In the genomic region with DNA sequence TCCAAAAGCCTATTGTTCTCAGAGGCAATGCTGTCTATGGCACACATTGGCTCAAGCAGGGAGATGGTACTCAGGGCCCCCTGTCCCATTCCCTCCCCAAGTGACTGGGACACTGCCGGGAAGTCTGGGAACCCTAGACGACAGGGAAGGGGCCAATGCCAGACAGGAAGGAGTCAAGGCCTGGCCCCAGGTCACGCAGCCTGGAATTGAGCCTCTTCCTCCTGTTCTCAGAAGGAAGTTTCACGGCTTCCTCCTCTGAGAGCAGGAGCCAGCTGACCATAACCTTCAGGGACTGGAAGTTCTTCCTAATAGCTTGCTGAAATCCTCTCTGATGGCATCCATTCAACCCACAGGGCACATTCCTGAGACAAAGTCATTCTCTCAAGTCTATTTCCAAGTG, we compare ENCODE assay signal across 13 mouse cellular contexts. TPM values are rescaled to one million over a fixed set of nuclear protein-coding genes. Genes with fewer than 3 reads are reported as not detected.
A peak's percentile ranks its signal among the peaks of the same experiment; 100 is the strongest.
DNase-seq lines count a peak whose midpoint lies in the region; ATAC-seq and TF ChIP-seq lines count a peak whose summit lies in the region.
"Had no signal": no experiment of that assay in that cellular context is flagged by ENCODE, and none has a peak within 500 bp of the region (broad histone marks: within the 10 kb centered on the region; RNA-seq: fewer than 3 reads in every experiment).

No protein-coding gene starts in this region.

- no peak for ATAC-seq in midbrain, embryonic 11.5 days (ENCODE audit: low FRiP score)
- no peak for ATAC-seq in midbrain, embryonic 14.5 days (ENCODE audit: low FRiP score, low TSS enrichment)
- ATAC-seq in intestine, embryonic 16.5 days = no peak
- 0 out of 2 replicates have a peak, but pooled peaks have one; percentile 13 for ATAC-seq in liver, embryonic 12.5 days
- no peak for ATAC-seq in stomach, embryonic 15.5 days (ENCODE audit: insufficient read depth, low FRiP score, low read depth)
- ATAC-seq in activated CD4-positive, CD25-positive, alpha-beta regulatory T cell, adult 4 months = no peak
- ATAC-seq: midbrain, embryonic 15.5 days had no signal

- no peaks in the 10 kb centered on the region for H3K9me3 ChIP-seq in midbrain, embryonic 11.5 days (ENCODE audit: control insufficient read depth, low read length)
- H3K9me3 ChIP-seq in midbrain, embryonic 14.5 days (ENCODE audit: control insufficient read depth, low read length) = no peaks in the 10 kb centered on the region
- no peaks in the 10 kb centered on the region for H3K9me3 ChIP-seq in intestine, embryonic 16.5 days (ENCODE audit: control insufficient read depth, low read length)
- H3K9me3 ChIP-seq in liver, embryonic 12.5 days (replicated peaks) = no peaks in the 10 kb centered on the region
- H3K9me3 ChIP-seq in stomach, embryonic 15.5 days = no peaks in the 10 kb centered on the region
- H3K9me3 ChIP-seq: midbrain, embryonic 15.5 days had no signal

- H3K4me3 ChIP-seq in midbrain, embryonic 11.5 days (ENCODE audit: low read depth, low read length) = no peak overlapping the region
- H3K4me3 ChIP-seq in midbrain, embryonic 14.5 days (replicated peaks; ENCODE audit: low read depth, low read length) = no peak overlapping the region
- H3K4me3 ChIP-seq in intestine, embryonic 16.5 days (ENCODE audit: low read length) = no peak overlapping the region
- no peak overlapping the region for H3K4me3 ChIP-seq in liver, embryonic 12.5 days
- H3K4me3 ChIP-seq in stomach, embryonic 15.5 days (replicated peaks) = no peak overlapping the region
- no peak overlapping the region for H3K4me3 ChIP-seq in thymus, adult 2 months (ENCODE audit: control insufficient read depth, insufficient read depth, low read length)
- no peak overlapping the region for H3K4me3 ChIP-seq in left cerebral cortex, adult 2 months
- H3K4me3 ChIP-seq: midbrain, embryonic 15.5 days had no signal

- intact Hi-C loops in left cerebral cortex, adult 2 months (cut with DNase I) = no loop called here

- 80% methylated on average over 4 of the region's 4 CpGs for WGBS in midbrain, embryonic 11.5 days
- 77% methylated on average over 4 of the region's 4 CpGs for WGBS in midbrain, embryonic 14.5 days
- 74% methylated on average over 4 of the region's 4 CpGs for WGBS in intestine, embryonic 16.5 days
- WGBS in liver, embryonic 12.5 days (ENCODE audit: insufficient replicate concordance) = 56% methylated on average over 4 of the region's 4 CpGs
- WGBS in stomach, embryonic 15.5 days = 60% methylated on average over 4 of the region's 4 CpGs
- WGBS in thymus, adult 2 months = 88% methylated on average over 4 of the region's 4 CpGs

- H3K27me3 ChIP-seq in midbrain, embryonic 11.5 days (ENCODE audit: control insufficient read depth, insufficient read depth, low read length) = no peaks in the 10 kb centered on the region
- H3K27me3 ChIP-seq in midbrain, embryonic 14.5 days (ENCODE audit: control insufficient read depth, insufficient read depth, low read length) = no peaks in the 10 kb centered on the region
- no peaks in the 10 kb centered on the region for H3K27me3 ChIP-seq in intestine, embryonic 16.5 days (replicated peaks; ENCODE audit: control insufficient read depth, insufficient read depth, low read length)
- no peaks in the 10 kb centered on the region for H3K27me3 ChIP-seq in liver, embryonic 12.5 days (replicated peaks)
- H3K27me3 ChIP-seq in stomach, embryonic 15.5 days (replicated peaks) = no peaks in the 10 kb centered on the region
- no peaks in the 10 kb centered on the region for H3K27me3 ChIP-seq in thymus, adult 2 months (ENCODE audit: control insufficient read depth, insufficient read depth, low read length)
- H3K27me3 ChIP-seq: midbrain, embryonic 15.5 days had no signal

- no peak overlapping the region for H3K9ac ChIP-seq in midbrain, embryonic 11.5 days (ENCODE audit: low read length)
- H3K9ac ChIP-seq in midbrain, embryonic 14.5 days (replicated peaks; ENCODE audit: low read length) = no peak overlapping the region
- no peak overlapping the region for H3K9ac ChIP-seq in intestine, embryonic 16.5 days (ENCODE audit: low read depth, low read length)
- H3K9ac ChIP-seq in liver, embryonic 12.5 days = no peak overlapping the region
- no peak overlapping the region for H3K9ac ChIP-seq in stomach, embryonic 15.5 days
- H3K9ac ChIP-seq: midbrain, embryonic 15.5 days had no signal

- no peak overlapping the region for H3K4me2 ChIP-seq in midbrain, embryonic 11.5 days
- no peak overlapping the region for H3K4me2 ChIP-seq in midbrain, embryonic 14.5 days (ENCODE audit: low read length)
- no peak overlapping the region for H3K4me2 ChIP-seq in intestine, embryonic 16.5 days (ENCODE audit: low read depth, low read length)
- no peak overlapping the region for H3K4me2 ChIP-seq in liver, embryonic 12.5 days
- H3K4me2 ChIP-seq in stomach, embryonic 15.5 days = no peak overlapping the region
- H3K4me2 ChIP-seq: midbrain, embryonic 15.5 days had no signal

- DNase-seq in midbrain, embryonic 11.5 days (ENCODE audit: low spot score, missing footprints) = peak; percentile 76
- no peak for DNase-seq in midbrain, embryonic 14.5 days
- DNase-seq in thymus, adult 2 months = no peak
- DNase-seq in left cerebral cortex, adult 2 months (ENCODE audit: extremely low spot score in 1 of 2, low spot score in 2 of 2) = no peak
- DNase-seq: gastrocnemius, postnatal 10 days; right cerebral cortex, adult 18-20 months; thymus, postnatal 25 days had no signal

- TF ChIP-seq POLR2A in thymus, adult 2 months (IDR thresholded peaks at IDR 0.05; ENCODE audit: control insufficient read depth, extremely low read depth, insufficient read depth, low read length, poor library complexity) = no peak

- no peaks in the 10 kb centered on the region for H3K4me1 ChIP-seq in midbrain, embryonic 11.5 days (ENCODE audit: control insufficient read depth, insufficient read depth, low read length)
- no peaks in the 10 kb centered on the region for H3K4me1 ChIP-seq in midbrain, embryonic 14.5 days (ENCODE audit: control insufficient read depth, insufficient read depth, low read length)
- H3K4me1 ChIP-seq in intestine, embryonic 16.5 days (ENCODE audit: control insufficient read depth, insufficient read depth, low read length) = peaks cover 30% of the 10 kb centered on the region
- peaks cover 46% of the 10 kb centered on the region for H3K4me1 ChIP-seq in liver, embryonic 12.5 days
- peaks cover 35% of the 10 kb centered on the region for H3K4me1 ChIP-seq in stomach, embryonic 15.5 days
- peaks cover 18% of the 10 kb centered on the region for H3K4me1 ChIP-seq in thymus, adult 2 months (replicated peaks; ENCODE audit: control insufficient read depth, insufficient read depth, low read length)
- H3K4me1 ChIP-seq: midbrain, embryonic 15.5 days had no signal

- no peak for TF ChIP-seq CTCF in thymus, adult 2 months (IDR thresholded peaks at IDR 0.05; ENCODE audit: borderline replicate concordance, control insufficient read depth, extremely low read depth, insufficient read depth, low read length, poor library complexity)
- TF ChIP-seq CTCF in left cerebral cortex, adult 2 months (IDR thresholded peaks at IDR 0.05) = no peak

- no peak overlapping the region for H3K27ac ChIP-seq in midbrain, embryonic 11.5 days (ENCODE audit: low read depth, low read length)
- H3K27ac ChIP-seq in midbrain, embryonic 14.5 days (replicated peaks; ENCODE audit: low read depth, low read length) = no peak overlapping the region
- peak overlapping the region; percentile 79 for H3K27ac ChIP-seq in intestine, embryonic 16.5 days (ENCODE audit: low read length)
- peak overlapping the region; percentile 39 for H3K27ac ChIP-seq in liver, embryonic 12.5 days
- peak overlapping the region; percentile 81 for H3K27ac ChIP-seq in stomach, embryonic 15.5 days
- H3K27ac ChIP-seq in thymus, adult 2 months (ENCODE audit: control insufficient read depth, insufficient read depth, low read length) = no peak overlapping the region
- no peak overlapping the region for H3K27ac ChIP-seq in left cerebral cortex, adult 2 months
- H3K27ac ChIP-seq: midbrain, embryonic 15.5 days had no signal

- no peaks in the 10 kb centered on the region for H3K36me3 ChIP-seq in midbrain, embryonic 11.5 days (ENCODE audit: control insufficient read depth, insufficient read depth, low read length)
- no peaks in the 10 kb centered on the region for H3K36me3 ChIP-seq in midbrain, embryonic 14.5 days (ENCODE audit: control insufficient read depth, insufficient read depth, low read length)
- no peaks in the 10 kb centered on the region for H3K36me3 ChIP-seq in intestine, embryonic 16.5 days (ENCODE audit: control insufficient read depth, insufficient read depth, low read length)
- H3K36me3 ChIP-seq in liver, embryonic 12.5 days = peaks cover 52% of the 10 kb centered on the region
- H3K36me3 ChIP-seq in stomach, embryonic 15.5 days = no peaks in the 10 kb centered on the region
- H3K36me3 ChIP-seq in thymus, adult 2 months (ENCODE audit: control insufficient read depth, insufficient read depth, low read length) = no peaks in the 10 kb centered on the region
- H3K36me3 ChIP-seq: midbrain, embryonic 15.5 days had no signal

RNA-seq across cellular contexts. Expression of a gene that starts 29.6 kb away (rescaled TPM):
- 6.3 TPM in 2 replicates for polyA plus RNA-seq in midbrain, embryonic 11.5 days (2014; fragmentation: Nextera tagmentation; extraction: Ambion mirVana)
- polyA plus RNA-seq in midbrain, embryonic 14.5 days (2014; fragmentation: Nextera tagmentation; extraction: Ambion mirVana) = 2.8 and 5.6 TPM in 2 replicates
- polyA plus RNA-seq in intestine, embryonic 16.5 days (2015; fragmentation: Nextera tagmentation; extraction: Ambion mirVana) = 13.9 and 14.6 TPM in 2 replicates
- 12.7 and 13.0 TPM in 2 replicates for polyA plus RNA-seq in liver, embryonic 12.5 days (2016; fragmentation: Nextera tagmentation; extraction: Ambion mirVana)
- polyA plus RNA-seq in stomach, embryonic 15.5 days (2015; fragmentation: Nextera tagmentation; extraction: Ambion mirVana) = 26.7 and 28.6 TPM in 2 replicates
- 22.4 and 33.0 TPM in 2 replicates for polyA plus RNA-seq in thymus, adult 2 months (2012; rRNA removed)
- 1 to 10 TPM; 2.6 to 4.0 TPM for total RNA-seq in left cerebral cortex, adult 2 months (2021)
- polyA plus RNA-seq in activated CD4-positive, CD25-positive, alpha-beta regulatory T cell, adult 4 months (2017; shearing (Covaris generic)) = 10 to 100 TPM; 19.3 to 23.3 TPM

RNA-seq across cellular contexts. Expression of a gene that starts 36.5 kb away (rescaled TPM):
- not detected in 2 replicates for polyA plus RNA-seq in midbrain, embryonic 11.5 days (2014; fragmentation: Nextera tagmentation; extraction: Ambion mirVana)
- not detected in 2 replicates for polyA plus RNA-seq in midbrain, embryonic 14.5 days (2014; fragmentation: Nextera tagmentation; extraction: Ambion mirVana)
- not detected in 2 replicates for polyA plus RNA-seq in intestine, embryonic 16.5 days (2015; fragmentation: Nextera tagmentation; extraction: Ambion mirVana)
- polyA plus RNA-seq in liver, embryonic 12.5 days (2016; fragmentation: Nextera tagmentation; extraction: Ambion mirVana) = not detected in 2 replicates
- polyA plus RNA-seq in stomach, embryonic 15.5 days (2015; fragmentation: Nextera tagmentation; extraction: Ambion mirVana) = not detected in 2 replicates
- polyA plus RNA-seq in thymus, adult 2 months (2012; rRNA removed) = not detected in 2 replicates
- total RNA-seq in left cerebral cortex, adult 2 months (2021) = not detected
- not detected for polyA plus RNA-seq in activated CD4-positive, CD25-positive, alpha-beta regulatory T cell, adult 4 months (2017; shearing (Covaris generic))
- total RNA-seq: gastrocnemius, postnatal 10 days; layer of hippocampus, postnatal 10 days had no signal
- polyA plus RNA-seq: midbrain, embryonic 15.5 days had no signal

Comparison
In these comparisons a context has a peak if more than half of its experiments do, and no peak if none do; other contexts are left out.
1. H3K27ac ChIP-seq: peak in intestine, embryonic 16.5 days (single experiment), liver, embryonic 12.5 days (single experiment) and stomach, embryonic 15.5 days (single experiment); none in midbrain, embryonic 11.5 days (single experiment), midbrain, embryonic 14.5 days (single experiment), thymus, adult 2 months (single experiment) and left cerebral cortex, adult 2 months (single experiment).